Mouse (Mus musculus) neural tube, embryonic 14.5 days (tissue): ENCODE data around the gene Nol8. TPM values are rescaled to one million over a fixed set of nuclear protein-coding genes. Genes with fewer than 3 reads are reported as not detected.

ENCODE experiments used
- ATAC-seq: fragments of 200-750 bp; cut with Nextera tagmentation; 2 replicates; pipeline ENCODE4 v1.8.0; 2017; ENCODE audit warnings: low read depth, mild to moderate bottlenecking, moderate TSS enrichment, moderate library complexity
- H3K27ac ChIP-seq: fragments of 300-500 bp; sonication (generic); 2 replicates; pipeline ENCODE4 v1.5.1; 2014; ENCODE audit warnings: low read depth, mild to moderate bottlenecking, control low read depth, low read length, moderate library complexity, mixed read lengths
- H3K27me3 ChIP-seq: fragments of 300-500 bp; sonication (generic); 2 replicates; pipeline ENCODE4 v1.6.1; 2014; ENCODE audit warnings: low read length; ENCODE audit not compliant: control insufficient read depth, insufficient read depth
- H3K36me3 ChIP-seq: fragments of 300-500 bp; sonication (generic); 2 replicates; pipeline ENCODE4 v1.6.1; 2014; ENCODE audit warnings: low read length, mixed read lengths; ENCODE audit not compliant: control insufficient read depth, insufficient read depth
- H3K4me1 ChIP-seq: fragments of 300-500 bp; sonication (generic); 2 replicates; pipeline ENCODE4 v1.6.1; 2014; ENCODE audit warnings: low read length; ENCODE audit not compliant: control insufficient read depth, insufficient read depth
- H3K4me2 ChIP-seq: fragments of 300-500 bp; sonication (generic); 2 replicates; pipeline ENCODE4 v1.6.1; 2014; ENCODE audit warnings: mild to moderate bottlenecking, low read depth, low read length, control low read depth
- H3K4me3 ChIP-seq: fragments of 300-500 bp; sonication (generic); 2 replicates; pipeline ENCODE4 v1.5.1; 2014; ENCODE audit warnings: low read depth, low read length, control low read depth, mixed read lengths
- H3K9ac ChIP-seq: fragments of 300-500 bp; sonication (generic); replicated peaks from 2 replicates; pipeline ENCODE4 v1.6.1; 2014; ENCODE audit warnings: low read depth, mild to moderate bottlenecking, control low read depth, low read length, mixed read lengths
- H3K9me3 ChIP-seq: fragments of 300-500 bp; sonication (generic); 2 replicates; pipeline ENCODE4 v1.6.1; 2016; ENCODE audit warnings: low read length; ENCODE audit not compliant: control insufficient read depth
- WGBS: fragments of 180-500 bp; shearing (Covaris S2); extraction: QIAGEN DNeasy Blood & Tissue Kit; methylation state at CpG from one replicate; pipeline ENCODE4 v1.1.7; 2014; 5-methylcytosine and 5-hydroxymethylcytosine counted together
- polyA plus RNA-seq: library from polyadenylated mRNA; unstranded; fragments of >200 nt; fragmentation: Nextera tagmentation; extraction: Ambion mirVana; gene quantifications from 2 replicates; pipeline ENCODE4 v1.2.1, GENCODE M21; 2014

Gene Nol8
- polyA plus RNA-seq, result 16.9 and 19.3 TPM in 2 replicates

- H3K9me3 ChIP-seq, result no peaks in the 10 kb centered on the region
- ATAC-seq, result peak; percentile 100
- 0 out of 2 replicates have a peak within 1 kb of the TSS, but pooled peaks have one; percentile 28 for H3K27ac ChIP-seq
- peak within 1 kb of the TSS; percentile 91 for H3K4me2 ChIP-seq
- H3K27me3 ChIP-seq, result no peaks in the 10 kb centered on the region
- peaks cover 3% of the 10 kb centered on the region; the same call in 1 of the 2 replicates for H3K36me3 ChIP-seq
- H3K4me1 ChIP-seq, result peaks cover 12% of the 10 kb centered on the region; the same call in 1 of the 2 replicates
- H3K4me3 ChIP-seq, result peak within 1 kb of the TSS; percentile 72
- peak within 1 kb of the TSS; percentile 57 for H3K9ac ChIP-seq
- WGBS, result under 1% methylated on average over 68 of the region's 68 CpGs
Observed at GRCm38 (mm10) chr13:49652481-49653179, at the start of gene Nol8, which contains the start of gene Cenpp. Nol8 (plus strand) TSS chr13:49653078. Cenpp (minus strand) TSS chr13:49652785.

DNA sequence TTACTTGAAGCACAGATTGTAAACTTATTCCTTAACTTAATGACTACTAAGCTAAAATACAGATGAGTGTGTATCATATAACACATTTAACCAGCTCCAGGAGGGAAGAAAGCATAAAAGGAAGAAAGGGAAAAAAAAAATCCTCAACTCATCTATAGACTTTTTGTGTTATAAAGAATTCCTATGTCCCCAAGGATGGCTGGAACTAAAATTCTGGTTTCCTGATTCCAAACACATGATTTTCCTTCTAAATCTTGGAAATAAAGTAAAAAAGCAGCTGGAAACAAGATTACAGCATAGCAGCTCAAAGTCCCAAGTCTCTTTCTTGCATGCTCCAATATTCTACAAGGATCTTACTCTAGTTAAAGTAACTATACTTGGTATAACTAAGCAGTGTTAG lies 49.3 kb upstream of the Nol8 start:
- H3K4me1 ChIP-seq, result no peaks in the 10 kb centered on the region
- no peak overlapping the region for H3K4me2 ChIP-seq
- H3K36me3 ChIP-seq, result no peaks in the 10 kb centered on the region
- no peak for ATAC-seq
- H3K27ac ChIP-seq, result no peak overlapping the region
- H3K4me3 ChIP-seq, result no peak overlapping the region
- H3K27me3 ChIP-seq, result no peaks in the 10 kb centered on the region
- no peaks in the 10 kb centered on the region for H3K9me3 ChIP-seq
- H3K9ac ChIP-seq, result no peak overlapping the region

- no peak within 1 kb of the TSS for H3K4me2 ChIP-seq
- 88% methylated on average over 4 of the region's 4 CpGs for WGBS
- no peak within 1 kb of the TSS for H3K27ac ChIP-seq
- H3K4me1 ChIP-seq, result no peaks in the 10 kb centered on the region
- H3K27me3 ChIP-seq, result no peaks in the 10 kb centered on the region
- H3K36me3 ChIP-seq, result no peaks in the 10 kb centered on the region
- H3K4me3 ChIP-seq, result no peak within 1 kb of the TSS
- no peak within 1 kb of the TSS for H3K9ac ChIP-seq
- no peak for ATAC-seq
- no peaks in the 10 kb centered on the region for H3K9me3 ChIP-seq
Observed at GRCm38 (mm10) chr13:49607714-49608113, 45.2 kb upstream of the Nol8 start, which contains the start of gene Ogn. Ogn (plus strand) TSS chr13:49608046.

DNA sequence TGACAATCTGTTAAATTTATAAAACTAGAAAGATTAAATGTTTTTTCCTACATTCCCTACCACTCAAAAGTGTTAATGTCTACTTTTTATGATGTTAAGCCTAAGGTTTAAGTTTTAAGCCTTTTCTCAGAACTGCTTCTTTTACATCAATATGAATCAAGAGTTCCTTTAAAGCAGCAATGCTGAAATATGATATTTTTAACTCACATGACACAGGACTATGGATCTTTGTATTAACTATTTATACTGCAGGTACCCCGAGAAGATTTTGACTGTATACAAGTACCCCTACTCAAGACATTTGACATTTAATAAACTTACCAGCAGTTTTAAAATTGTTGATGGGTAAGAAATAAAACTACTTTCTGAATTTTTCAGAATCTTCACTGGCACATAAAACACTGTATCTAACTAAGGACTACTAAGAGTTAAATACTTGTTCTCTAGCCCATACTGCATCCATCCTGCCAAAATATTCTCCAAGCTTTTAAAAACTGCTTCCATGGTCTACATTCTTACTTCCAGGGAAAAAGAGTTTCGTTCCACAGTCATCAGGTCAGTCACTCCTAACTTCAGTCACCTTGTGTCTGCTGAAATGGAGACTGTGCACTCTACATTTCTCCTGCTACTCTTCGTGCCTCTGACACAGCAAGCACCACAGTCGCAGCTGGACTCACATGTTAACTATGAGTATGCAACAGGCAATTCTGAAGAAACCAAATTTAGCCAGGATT lies 44.1 kb upstream of the Nol8 start:
- Histone ChIP-seq H3K4me2 (no peak overlapping the region), H3K4me1 (no peaks in the 10 kb centered on the region), H3K36me3 (no peaks in the 10 kb centered on the region), H3K27ac (no peak overlapping the region), H3K9ac (no peak overlapping the region), H3K4me3 (no peak overlapping the region; the same call in 1 of the 2 replicates), H3K9me3 (no peaks in the 10 kb centered on the region), H3K27me3 (no peaks in the 10 kb centered on the region)
- 88% methylated on average over 4 of the region's 4 CpGs for WGBS
- ATAC-seq, result no peak

DNA sequence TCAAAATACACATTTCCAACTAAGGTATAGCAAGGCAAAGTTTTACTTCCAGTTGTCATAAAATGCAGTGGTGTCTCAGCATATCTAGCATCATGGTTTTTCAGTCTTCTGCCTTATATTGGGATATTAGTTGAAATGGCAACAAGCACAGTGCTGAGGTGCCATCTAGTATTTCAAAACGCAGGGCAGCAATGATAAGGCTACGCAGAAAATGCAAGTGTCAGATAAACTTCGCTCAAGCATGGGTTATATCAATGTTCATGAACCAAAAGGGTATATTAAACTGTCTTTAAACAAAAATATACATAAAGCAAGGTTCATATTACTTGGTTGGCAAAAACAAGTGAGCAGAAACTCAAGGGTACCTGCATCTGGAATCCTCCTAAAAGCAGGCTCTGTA lies 35.9 kb upstream of the Nol8 start:
- Histone ChIP-seq H3K36me3 (no peaks in the 10 kb centered on the region), H3K27ac (no peak overlapping the region), H3K9me3 (no peaks in the 10 kb centered on the region), H3K27me3 (no peaks in the 10 kb centered on the region), H3K4me1 (no peaks in the 10 kb centered on the region), H3K9ac (no peak overlapping the region), H3K4me3 (no peak overlapping the region), H3K4me2 (no peak overlapping the region)
- ATAC-seq, result no peak
- WGBS, result 93% methylated on average over 3 of the region's 3 CpGs

- Histone ChIP-seq H3K9me3 (no peaks in the 10 kb centered on the region), H3K4me2 (no peak overlapping the region), H3K36me3 (no peaks in the 10 kb centered on the region), H3K27ac (no peak overlapping the region), H3K27me3 (no peaks in the 10 kb centered on the region), H3K4me3 (no peak overlapping the region), H3K9ac (no peak overlapping the region), H3K4me1 (no peaks in the 10 kb centered on the region)
- ATAC-seq, result no peak
Observed at GRCm38 (mm10) chr13:49618365-49618764, 34.5 kb upstream of the Nol8 start.

DNA sequence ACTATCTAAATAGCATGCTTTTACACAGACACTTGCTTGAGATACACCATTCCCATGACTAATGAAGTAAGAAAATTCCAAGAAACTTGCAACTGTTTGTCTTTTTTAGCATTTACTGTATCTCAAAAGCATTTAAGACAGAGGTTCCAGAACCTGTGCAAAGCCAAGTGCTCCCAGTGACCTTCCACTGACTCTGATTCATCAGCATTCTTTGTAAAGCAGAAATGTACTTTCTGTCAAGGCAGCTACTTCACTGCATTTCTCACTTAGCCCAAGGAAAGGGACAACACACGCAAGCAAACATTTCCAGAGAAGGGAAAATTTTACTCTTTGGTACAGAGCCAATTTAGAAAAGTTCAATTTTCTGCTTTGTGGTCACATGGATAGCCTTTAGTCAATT lies 29.7 kb upstream of the Nol8 start:
- ATAC-seq, result no peak
- 83% methylated on average over 1 of the region's 1 CpGs for WGBS
- no peaks in the 10 kb centered on the region for H3K4me1 ChIP-seq
- H3K9me3 ChIP-seq, result no peaks in the 10 kb centered on the region
- no peak overlapping the region for H3K9ac ChIP-seq
- H3K36me3 ChIP-seq, result no peaks in the 10 kb centered on the region
- H3K27ac ChIP-seq, result no peak overlapping the region
- no peak overlapping the region for H3K4me3 ChIP-seq
- no peaks in the 10 kb centered on the region for H3K27me3 ChIP-seq
- H3K4me2 ChIP-seq, result no peak overlapping the region

DNA sequence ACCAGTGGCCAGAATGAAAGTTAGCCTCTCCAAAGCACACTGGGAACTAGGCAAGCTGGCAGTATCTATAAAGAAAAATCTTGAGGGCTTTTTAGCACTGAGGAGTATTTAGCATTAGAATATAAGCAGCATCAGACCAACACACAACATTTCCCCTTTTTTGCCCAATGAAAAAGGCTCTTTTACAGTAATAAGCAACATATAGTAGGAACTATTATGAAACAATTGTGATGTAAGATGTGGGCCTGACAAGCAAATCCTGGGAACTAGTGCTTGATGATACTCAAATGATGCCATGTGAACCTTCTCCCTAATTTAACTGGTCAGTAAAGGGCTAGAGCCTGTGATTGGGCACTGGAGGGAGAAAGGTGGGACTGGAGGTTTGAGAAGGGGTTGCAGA lies 24.7 kb upstream of the Nol8 start:
- H3K27me3 ChIP-seq, result no peaks in the 10 kb centered on the region
- H3K4me1 ChIP-seq, result no peaks in the 10 kb centered on the region
- H3K4me3 ChIP-seq, result no peak overlapping the region
- no peak overlapping the region for H3K9ac ChIP-seq
- H3K27ac ChIP-seq, result no peak overlapping the region
- H3K36me3 ChIP-seq, result no peaks in the 10 kb centered on the region
- H3K9me3 ChIP-seq, result no peaks in the 10 kb centered on the region
- H3K4me2 ChIP-seq, result no peak overlapping the region
- no peak for ATAC-seq

- no peaks in the 10 kb centered on the region for H3K27me3 ChIP-seq
- no peak for ATAC-seq
- no peak overlapping the region for H3K27ac ChIP-seq
- H3K9ac ChIP-seq, result no peak overlapping the region
- 89% methylated on average over 2 of the region's 2 CpGs for WGBS
- no peak overlapping the region for H3K4me3 ChIP-seq
- H3K36me3 ChIP-seq, result no peaks in the 10 kb centered on the region
- H3K4me2 ChIP-seq, result no peak overlapping the region
- no peaks in the 10 kb centered on the region for H3K4me1 ChIP-seq
- H3K9me3 ChIP-seq, result no peaks in the 10 kb centered on the region
Observed at GRCm38 (mm10) chr13:49629076-49629475, 23.8 kb upstream of the Nol8 start.
